Mouse (Mus musculus): Measurements from ENCODE around the gene Psme3. TPM values are rescaled to one million over a fixed set of nuclear protein-coding genes. Genes with fewer than 3 reads are reported as not detected.
"Not testable (repeated sequence)": the region's sequence is repeated elsewhere in the genome, so short reads cannot be mapped to it uniquely, and the experiment has no call there.

The Psme3 gene
- total and polyA plus RNA-seq, 2 experiments from 2014 or later, result 71.1 to 83.9 TPM

DNA sequence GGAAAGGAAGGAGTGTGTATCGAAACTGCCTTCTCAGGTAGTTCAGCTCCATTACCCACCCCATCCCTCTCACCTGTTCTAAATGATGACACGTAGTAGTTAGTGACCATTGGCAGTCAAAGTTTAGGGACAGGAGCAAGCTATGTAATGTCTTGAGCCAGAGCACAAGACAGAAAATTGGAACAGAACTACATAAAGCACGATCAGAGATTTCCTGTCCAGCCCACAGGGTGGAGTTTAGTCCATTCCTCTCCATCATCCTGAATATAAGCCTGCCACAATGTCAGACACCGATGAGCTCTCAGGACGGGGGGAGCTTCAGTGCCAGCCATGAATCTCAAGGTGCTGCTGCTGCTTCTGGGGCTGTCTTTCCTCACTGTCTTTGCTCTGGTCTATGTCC lies 8.8 kb downstream of the Psme3 start, which contains the start of gene Aoc2:
Gene Aoc2 (plus strand): TSS at position 301 of the 400 bp plus-strand sequence.
- H3K9ac ChIP-seq (replicated peaks; ENCODE audit: low read length), result no peak within 1 kb of the TSS
- DNase-seq (ENCODE audit: low spot score) (no peak), ATAC-seq (no peak)
- H3K4me3 ChIP-seq (ENCODE audit: low read length), result no peak within 1 kb of the TSS
- H3K4me2 ChIP-seq (ENCODE audit: low read depth, low read length), result no peak within 1 kb of the TSS
- H3K27me3 ChIP-seq (ENCODE audit: insufficient read depth, low read length), result no peaks in the 10 kb centered on the region
- H3K36me3 ChIP-seq (ENCODE audit: insufficient read depth, low read length), result peaks cover 46% of the 10 kb centered on the region
- H3K9me3 ChIP-seq (ENCODE audit: low read length), result no peaks in the 10 kb centered on the region
- 89% methylated on average over 5 of the region's 5 CpGs for WGBS
- H3K27ac ChIP-seq, result no peak within 1 kb of the TSS
- TF ChIP-seq CTCF (IDR thresholded peaks at IDR 0.05; ENCODE audit: low read depth), result no peak
- no peaks in the 10 kb centered on the region for H3K4me1 ChIP-seq (ENCODE audit: insufficient read depth, low read length)

DNA sequence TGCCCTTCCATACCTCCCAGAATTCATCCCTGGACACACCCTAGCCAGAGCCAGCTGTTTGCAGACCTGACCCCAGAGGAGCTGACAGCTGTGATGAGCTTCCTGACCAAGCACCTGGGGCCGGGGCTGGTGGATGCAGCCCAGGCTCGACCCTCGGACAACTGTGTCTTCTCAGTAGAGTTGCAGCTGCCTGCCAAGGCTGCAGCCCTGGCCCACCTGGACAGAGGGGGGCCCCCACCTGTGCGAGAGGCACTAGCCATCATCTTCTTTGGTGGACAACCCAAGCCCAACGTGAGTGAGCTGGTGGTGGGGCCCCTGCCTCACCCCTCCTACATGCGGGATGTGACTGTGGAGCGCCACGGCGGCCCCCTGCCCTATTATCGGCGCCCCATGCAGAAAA lies 9.2 kb downstream of the Psme3 start:
- DNase-seq (ENCODE audit: low spot score); H3K4me1 ChIP-seq (ENCODE audit: insufficient read depth, low read length); H3K9ac ChIP-seq (replicated peaks; ENCODE audit: low read length); ATAC-seq; H3K4me3 ChIP-seq (ENCODE audit: low read length); H3K9me3 ChIP-seq (ENCODE audit: low read length); H3K27ac ChIP-seq; H3K27me3 ChIP-seq (ENCODE audit: insufficient read depth, low read length); H3K4me2 ChIP-seq (ENCODE audit: low read depth, low read length): not testable (repeated sequence)
- WGBS, result 90% methylated on average over 11 of the region's 11 CpGs
- peaks cover 42% of the 10 kb centered on the region for H3K36me3 ChIP-seq (ENCODE audit: insufficient read depth, low read length)

DNA sequence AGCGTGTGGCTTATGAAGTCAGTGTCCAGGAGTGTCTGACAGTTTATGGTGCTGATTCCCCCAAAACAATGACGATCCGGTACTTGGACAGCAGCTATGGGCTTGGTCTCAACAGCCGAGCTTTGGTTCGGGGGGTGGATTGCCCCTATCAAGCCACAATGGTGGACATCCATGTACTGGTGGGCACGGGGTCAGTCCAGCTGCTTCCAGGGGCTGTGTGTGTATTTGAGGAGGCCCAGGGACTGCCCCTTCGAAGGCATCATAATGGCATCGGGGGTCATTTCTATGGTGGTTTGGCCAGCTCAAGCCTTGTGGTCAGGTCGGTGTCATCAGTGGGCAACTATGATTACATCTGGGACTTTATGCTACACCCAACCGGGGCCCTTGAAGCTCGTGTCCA lies 10.1 kb downstream of the Psme3 start:
- no peak for DNase-seq (ENCODE audit: low spot score)
- H3K27me3 ChIP-seq (ENCODE audit: insufficient read depth, low read length), result no peaks in the 10 kb centered on the region
- TF ChIP-seq CTCF (IDR thresholded peaks at IDR 0.05; ENCODE audit: low read depth), result no peak
- no peak overlapping the region for H3K27ac ChIP-seq
- no peak for ATAC-seq
- H3K4me2 ChIP-seq (ENCODE audit: low read depth, low read length), result no peak overlapping the region
- H3K36me3 ChIP-seq (ENCODE audit: insufficient read depth, low read length), result peaks cover 35% of the 10 kb centered on the region
- H3K9me3 ChIP-seq (ENCODE audit: low read length), result no peaks in the 10 kb centered on the region
- 88% methylated on average over 11 of the region's 11 CpGs for WGBS
- no peak overlapping the region for H3K9ac ChIP-seq (replicated peaks; ENCODE audit: low read length)
- H3K4me3 ChIP-seq (ENCODE audit: low read length), result no peak overlapping the region
- H3K4me1 ChIP-seq (ENCODE audit: insufficient read depth, low read length), result no peaks in the 10 kb centered on the region

DNA sequence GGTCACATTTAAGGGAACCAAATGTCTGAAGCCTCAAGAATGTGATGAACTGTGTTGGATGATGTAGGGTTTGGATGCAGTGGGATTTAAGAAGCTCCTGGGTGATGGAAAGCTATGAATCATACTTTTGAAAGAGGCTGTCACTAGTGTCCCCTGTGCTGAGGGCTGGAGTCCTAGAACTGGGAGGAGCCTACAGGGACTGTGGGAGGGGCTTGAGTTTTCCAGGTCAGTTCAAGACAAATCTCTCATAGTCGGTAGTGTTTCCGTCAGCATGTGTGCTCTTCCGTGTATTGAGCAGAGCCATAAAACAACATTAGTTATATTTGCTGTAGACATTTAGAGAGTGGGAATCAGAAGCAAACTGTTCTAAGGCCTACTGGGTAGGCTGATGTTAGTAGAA lies 11.3 kb downstream of the Psme3 start:
- H3K4me2 ChIP-seq (ENCODE audit: low read depth, low read length), result no peak overlapping the region
- H3K4me1 ChIP-seq (ENCODE audit: insufficient read depth, low read length), result no peaks in the 10 kb centered on the region
- ATAC-seq (no peak), DNase-seq (ENCODE audit: low spot score) (no peak)
- no peak overlapping the region for H3K27ac ChIP-seq
- no peak overlapping the region for H3K9ac ChIP-seq (replicated peaks; ENCODE audit: low read length)
- no peaks in the 10 kb centered on the region for H3K9me3 ChIP-seq (ENCODE audit: low read length)
- WGBS, result 44% methylated on average over 3 of the region's 3 CpGs
- no peak for TF ChIP-seq CTCF (IDR thresholded peaks at IDR 0.05; ENCODE audit: low read depth)
- no peak overlapping the region for H3K4me3 ChIP-seq (ENCODE audit: low read length)
- H3K36me3 ChIP-seq (ENCODE audit: insufficient read depth, low read length), result peaks cover 23% of the 10 kb centered on the region; the same call in 1 of the 2 replicates
- no peaks in the 10 kb centered on the region for H3K27me3 ChIP-seq (ENCODE audit: insufficient read depth, low read length)

DNA sequence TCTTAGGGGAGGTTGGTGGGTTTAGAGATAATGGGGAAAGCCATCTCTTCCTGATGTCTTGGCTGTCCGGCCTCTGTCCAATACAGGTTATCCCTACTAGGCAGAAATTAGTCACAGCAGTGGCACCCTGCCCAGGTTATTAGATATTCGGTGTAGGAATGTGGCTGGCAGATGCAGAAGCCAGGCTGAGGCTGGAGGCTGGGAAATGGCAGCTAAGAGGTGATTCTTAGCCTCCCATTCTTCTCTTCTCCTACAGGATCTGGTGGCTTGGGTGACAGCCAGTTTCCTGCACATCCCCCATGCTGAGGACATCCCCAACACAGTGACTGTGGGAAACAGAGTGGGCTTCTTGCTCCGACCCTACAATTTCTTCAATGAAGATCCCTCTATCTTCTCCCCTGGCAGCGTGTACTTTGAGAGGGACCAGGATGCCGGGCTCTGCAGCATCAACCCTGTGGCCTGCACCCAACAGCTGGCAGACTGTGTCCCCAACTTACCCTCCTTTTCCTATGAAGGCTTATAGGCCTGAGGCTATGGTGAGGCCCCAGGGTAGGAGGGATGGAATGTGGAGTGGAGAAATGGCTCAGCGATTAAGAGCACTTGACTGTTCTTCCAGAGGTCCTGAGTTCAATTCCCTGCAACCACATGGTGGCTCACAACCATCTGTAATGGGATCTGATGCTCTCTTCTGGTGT lies 13.1 kb downstream of the Psme3 start:
- Histone ChIP-seq H3K4me1 (ENCODE audit: insufficient read depth, low read length) (no peaks in the 10 kb centered on the region), H3K27ac (no peak overlapping the region), H3K9ac (replicated peaks; ENCODE audit: low read length) (no peak overlapping the region), H3K36me3 (ENCODE audit: insufficient read depth, low read length) (peaks cover 14% of the 10 kb centered on the region; the same call in 1 of the 2 replicates), H3K4me3 (ENCODE audit: low read length) (no peak overlapping the region), H3K27me3 (ENCODE audit: insufficient read depth, low read length) (no peaks in the 10 kb centered on the region), H3K9me3 (ENCODE audit: low read length) (no peaks in the 10 kb centered on the region), H3K4me2 (ENCODE audit: low read depth, low read length) (no peak overlapping the region)
- ATAC-seq (no peak), DNase-seq (ENCODE audit: low spot score) (peak; percentile 17)
- TF ChIP-seq CTCF (IDR thresholded peaks at IDR 0.05; ENCODE audit: low read depth), result no peak
- WGBS, result 63% methylated on average over 6 of the region's 6 CpGs

DNA sequence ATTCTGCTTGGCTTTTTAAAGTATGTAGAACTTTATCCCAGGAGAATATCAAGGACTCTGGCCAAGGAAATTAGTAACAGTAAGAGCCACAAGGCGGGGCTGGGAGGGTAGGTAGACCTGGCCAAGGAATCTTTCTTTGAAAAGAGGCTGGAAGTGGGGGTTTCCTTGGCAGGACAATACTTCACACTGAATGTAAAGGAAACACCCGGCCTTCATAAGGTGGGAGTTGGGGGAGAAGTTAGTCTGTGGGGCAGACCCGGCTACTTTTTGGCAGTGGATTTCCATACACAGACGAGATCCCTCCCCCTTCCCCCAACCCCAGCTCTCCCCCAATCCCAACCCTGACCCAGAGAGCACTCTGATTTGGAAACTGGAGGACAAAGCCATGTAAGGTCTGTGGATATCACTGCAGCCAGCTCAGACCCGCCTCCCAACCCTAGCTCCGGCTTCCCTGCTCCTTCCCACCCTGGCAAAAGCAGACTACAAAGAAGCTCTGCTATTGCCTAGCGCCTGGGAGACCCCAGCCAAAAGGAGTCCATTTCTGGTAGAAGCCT lies 14.4 kb downstream of the Psme3 start, which contains the start of gene Aoc3:
Gene Aoc3 (plus strand): TSS at position 235 of the 554 bp plus-strand sequence.
- Histone ChIP-seq H3K4me2 (ENCODE audit: low read depth, low read length) (no peak within 1 kb of the TSS), H3K9me3 (ENCODE audit: low read length) (no peaks in the 10 kb centered on the region), H3K4me1 (ENCODE audit: insufficient read depth, low read length) (no peaks in the 10 kb centered on the region), H3K27ac (no peak within 1 kb of the TSS), H3K9ac (replicated peaks; ENCODE audit: low read length) (no peak within 1 kb of the TSS), H3K36me3 (ENCODE audit: insufficient read depth, low read length) (0 out of 2 replicates have a peak, but pooled peaks cover 4% of the 10 kb centered on the region), H3K27me3 (ENCODE audit: insufficient read depth, low read length) (no peaks in the 10 kb centered on the region), H3K4me3 (ENCODE audit: low read length) (no peak within 1 kb of the TSS)
- TF ChIP-seq CTCF (IDR thresholded peaks at IDR 0.05; ENCODE audit: low read depth), result no peak
- DNase-seq (ENCODE audit: low spot score), result no peak
- WGBS, result 60% methylated on average over 7 of the region's 7 CpGs
- ATAC-seq, result no peak

DNA sequence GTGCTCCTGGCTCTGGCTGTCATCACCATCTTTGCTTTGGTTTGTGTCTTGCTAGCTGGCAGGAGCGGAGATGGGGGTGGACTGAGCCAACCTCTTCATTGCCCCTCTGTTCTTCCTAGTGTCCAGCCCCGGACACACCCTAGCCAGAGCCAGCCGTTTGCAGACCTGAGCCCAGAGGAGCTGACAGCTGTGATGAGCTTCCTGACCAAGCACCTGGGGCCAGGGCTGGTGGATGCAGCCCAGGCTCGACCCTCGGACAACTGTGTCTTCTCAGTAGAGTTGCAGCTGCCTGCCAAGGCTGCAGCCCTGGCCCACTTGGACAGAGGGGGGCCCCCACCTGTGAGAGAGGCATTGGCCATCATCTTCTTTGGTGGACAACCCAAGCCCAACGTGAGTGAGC lies 14.9 kb downstream of the Psme3 start:
- not testable (repeated sequence) for H3K27me3 ChIP-seq (ENCODE audit: insufficient read depth, low read length); H3K9ac ChIP-seq (replicated peaks; ENCODE audit: low read length); DNase-seq (ENCODE audit: low spot score); H3K9me3 ChIP-seq (ENCODE audit: low read length); ATAC-seq; H3K27ac ChIP-seq; H3K36me3 ChIP-seq (ENCODE audit: insufficient read depth, low read length); H3K4me1 ChIP-seq (ENCODE audit: insufficient read depth, low read length); H3K4me2 ChIP-seq (ENCODE audit: low read depth, low read length); H3K4me3 ChIP-seq (ENCODE audit: low read length)
- 78% methylated on average over 6 of the region's 6 CpGs for WGBS
